24 mouse cellular contexts compared by ENCODE assay signal in the genomic region with DNA sequence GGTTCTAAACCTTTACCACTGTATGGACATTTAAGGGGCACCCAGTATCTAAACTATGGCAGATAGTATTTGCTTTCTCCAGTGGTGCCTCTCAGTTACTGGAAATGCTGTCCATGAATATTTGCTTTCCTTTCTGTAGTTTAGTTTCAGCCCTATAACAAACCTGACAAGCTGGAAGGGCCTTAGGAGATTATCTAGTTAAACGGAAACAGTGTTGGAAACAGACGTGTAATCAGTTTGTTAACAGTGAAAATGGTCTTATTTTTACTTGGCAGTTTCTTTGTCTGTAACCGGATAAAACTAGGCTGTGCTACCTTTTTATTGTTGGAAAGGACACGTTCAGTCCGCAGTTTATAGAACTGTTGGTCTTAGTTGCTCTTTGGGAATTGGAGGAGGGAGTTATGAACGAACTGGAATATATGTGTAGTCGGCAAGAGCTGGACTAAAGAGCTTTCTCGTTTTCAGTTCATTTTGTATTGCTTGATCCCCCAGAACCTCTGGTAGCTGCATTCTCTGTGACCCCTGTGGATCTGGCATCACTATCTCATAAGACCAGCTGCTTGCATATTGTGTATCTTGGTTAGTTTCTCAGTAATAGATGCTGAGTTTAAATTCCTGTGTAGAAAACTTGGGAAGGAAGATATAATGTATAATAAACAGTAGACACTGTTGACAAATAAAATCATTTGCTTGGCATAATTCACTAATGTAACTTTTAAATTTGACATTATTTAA.
DNase-seq lines count a peak whose midpoint lies in the region; ATAC-seq and TF ChIP-seq lines count a peak whose summit lies in the region.
"Had no signal": no experiment of that assay in that cellular context is flagged by ENCODE, and none has a peak within 500 bp of the region (broad histone marks: within the 10 kb centered on the region; RNA-seq: fewer than 3 reads in every experiment).

No protein-coding gene starts in this region.

- TF ChIP-seq RAD21 in MEL (IDR thresholded peaks at IDR 0.05; ENCODE audit: low read depth, low read length) = no peak

- H3K4me3 ChIP-seq in MEL (ENCODE audit: control insufficient read depth in 1 of 2, insufficient read depth in 1 of 2, low read depth in 2 of 2, low read length in 2 of 2) = peak overlapping the region; percentile 8 to 30; a peak in 3 of 4 replicates
- H3K4me3 ChIP-seq in liver, embryonic 13.5 days (replicated peaks) = no peak overlapping the region
- H3K4me3 ChIP-seq: embryonic facial prominence, embryonic 13.5 days; forebrain, embryonic 10.5 days; gastrocnemius, adult 2 months; heart, embryonic 10.5 days; hindbrain, embryonic 12.5 days had no signal

- H3K9ac ChIP-seq in MEL (ENCODE audit: control insufficient read depth, low read depth, low read length, poor library complexity, severe bottlenecking) = peak overlapping the region; percentile 34
- 0 out of 2 replicates have a peak overlapping the region, but pooled peaks have one; percentile 47 for H3K9ac ChIP-seq in liver, embryonic 13.5 days
- H3K9ac ChIP-seq: embryonic facial prominence, embryonic 13.5 days; hindbrain, embryonic 12.5 days had no signal

- WGBS in liver, embryonic 13.5 days (ENCODE audit: insufficient replicate concordance) = 42% methylated on average over 8 of the region's 8 CpGs

- no peaks in the 10 kb centered on the region for H3K27me3 ChIP-seq in MEL (ENCODE audit: control insufficient read depth in 1 of 2, insufficient read depth in 2 of 2, low read length in 2 of 2)
- no peaks in the 10 kb centered on the region for H3K27me3 ChIP-seq in liver, embryonic 13.5 days
- H3K27me3 ChIP-seq: embryonic facial prominence, embryonic 13.5 days; hindbrain, embryonic 12.5 days; Patski had no signal

- peak; percentile 65 for DNase-seq in MEL (ENCODE audit: low read depth, low spot score)
- peak; percentile 44 for DNase-seq in c-Kit-positive CD71-positive TER-119-negative erythroid progenitor cells, embryonic 14.5 days (ENCODE audit: low read depth)
- DNase-seq in liver, embryonic 13.5 days = peak; percentile 17
- no peak for DNase-seq in left cerebral cortex, adult 9 months (ENCODE audit: low spot score in 2 of 2)
- DNase-seq: adrenal gland, postnatal 25 days; cerebellum, adult 11-12 months; cerebellum, adult 9-10 months; cerebellum, postnatal 25 days; gastrocnemius, adult 2 months; gastrocnemius, postnatal 25 days; heart, adult 11 months; heart, postnatal 10 days; heart, postnatal 4 days had no signal

- peak; percentile 63; the same call in 1 of the 2 replicates for ATAC-seq in liver, embryonic 13.5 days (ENCODE audit: low read depth)
- ATAC-seq in erythroid progenitor cell, adult 5-6 weeks (replicated peaks; ENCODE audit: low FRiP score, poor library complexity, severe bottlenecking) = no peak
- ATAC-seq in megakaryocyte, adult 5-6 weeks (ENCODE audit: poor library complexity, severe bottlenecking) = no peak
- ATAC-seq: activated CD4-positive, CD25-positive, alpha-beta regulatory T cell, adult 4 months; forebrain, embryonic 14.5 days; hindbrain, embryonic 16.5 days; Patski had no signal

- peaks cover 1 to 9% of the 10 kb centered on the region in 2 experiments; a peak in 2 of 4 replicates for H3K36me3 ChIP-seq in MEL (ENCODE audit: control insufficient read depth in 1 of 2, insufficient read depth in 2 of 2, low read length in 2 of 2)
- no peaks in the 10 kb centered on the region for H3K36me3 ChIP-seq in liver, embryonic 13.5 days
- H3K36me3 ChIP-seq: hindbrain, embryonic 12.5 days had no signal

- H3K4me1 ChIP-seq in MEL (ENCODE audit: control insufficient read depth in 1 of 2, insufficient read depth in 2 of 2, low read length in 2 of 2) = peaks cover 4 to 7% of the 10 kb centered on the region in 2 experiments; a peak in 3 of 4 replicates
- H3K4me1 ChIP-seq in liver, embryonic 13.5 days (replicated peaks) = peaks cover 32% of the 10 kb centered on the region
- H3K4me1 ChIP-seq: embryonic facial prominence, embryonic 13.5 days; forebrain, embryonic 10.5 days; heart, embryonic 10.5 days; hindbrain, embryonic 12.5 days had no signal

- peak overlapping the region; percentile 47 for H3K4me2 ChIP-seq in liver, embryonic 13.5 days
- H3K4me2 ChIP-seq: embryonic facial prominence, embryonic 13.5 days; hindbrain, embryonic 12.5 days had no signal

- no peak for TF ChIP-seq POLR2A in MEL (IDR thresholded peaks at IDR 0.05; ENCODE audit: control insufficient read depth in 1 of 2, insufficient read depth in 1 of 2, low read depth in 1 of 2, low read length in 2 of 2, poor library complexity in 1 of 2)

- H3K79me2 ChIP-seq in MEL (ENCODE audit: control insufficient read depth, insufficient read depth, low read length, poor library complexity) = peaks cover 2% of the 10 kb centered on the region; the same call in 1 of the 2 replicates

- no peaks in the 10 kb centered on the region for H3K9me3 ChIP-seq in MEL (replicated peaks; ENCODE audit: insufficient read depth, low read length)
- no peaks in the 10 kb centered on the region for H3K9me3 ChIP-seq in liver, embryonic 13.5 days (replicated peaks)
- H3K9me3 ChIP-seq: embryonic facial prominence, embryonic 13.5 days; forebrain, embryonic 10.5 days; G1E; heart, embryonic 10.5 days; hindbrain, embryonic 12.5 days had no signal

- TF ChIP-seq EP300 in MEL (IDR thresholded peaks at IDR 0.05; ENCODE audit: low read depth in 1 of 2, low read length in 2 of 2) = peak; percentile 67 to 72

- no peak for TF ChIP-seq CTCF in MEL (IDR thresholded peaks at IDR 0.05 in 2 of 3, conservative IDR thresholded peaks at IDR 0.05 in 1 of 3; ENCODE audit: control insufficient read depth in 1 of 3, insufficient read depth in 1 of 3, low read depth in 2 of 3, low read length in 3 of 3, poor library complexity in 1 of 3, severe bottlenecking in 1 of 3)

- H3K27ac ChIP-seq in MEL (ENCODE audit: control insufficient read depth, low read depth, low read length) = peak overlapping the region; percentile 78
- peak overlapping the region; percentile 79 for H3K27ac ChIP-seq in liver, embryonic 13.5 days
- H3K27ac ChIP-seq: embryonic facial prominence, embryonic 13.5 days; forebrain, embryonic 10.5 days; gastrocnemius, adult 2 months; heart, embryonic 10.5 days; hindbrain, embryonic 12.5 days had no signal

TF ChIP-seq in MEL, 35 proteins besides CTCF, POLR2A, EP300 and RAD21:
- TF ChIP-seq TAL1 (IDR thresholded peaks at IDR 0.05; ENCODE audit: low read length) (peak; percentile 74), NRF1 (IDR thresholded peaks at IDR 0.05; ENCODE audit: insufficient read depth, low read depth, low read length, poor library complexity, severe bottlenecking) (no peak), UBTF (IDR thresholded peaks at IDR 0.05; ENCODE audit: borderline replicate concordance, insufficient read depth, low read depth, low read length) (no peak), MYB (IDR thresholded peaks at IDR 0.05; ENCODE audit: low read depth, low read length) (peak; percentile 40; the same call in 1 of the 2 replicates), POLR2AphosphoS5 (IDR thresholded peaks at IDR 0.05; ENCODE audit: borderline replicate concordance, low read depth, low read length) (no peak), ELF1 (IDR thresholded peaks at IDR 0.05; ENCODE audit: low read depth, low read length) (no peak), USF1 (IDR thresholded peaks at IDR 0.05; ENCODE audit: low read depth, low read length) (no peak), ZKSCAN1 (IDR thresholded peaks at IDR 0.05; ENCODE audit: low read depth, low read length) (no peak), GATA1 (IDR thresholded peaks at IDR 0.05; ENCODE audit: low read depth, low read length) (peak; percentile 60), MAZ (IDR thresholded peaks at IDR 0.05; ENCODE audit: low read depth, low read length) (no peak), E2F4 (IDR thresholded peaks at IDR 0.05; ENCODE audit: borderline replicate concordance, low read depth, low read length) (no peak), NELFE (IDR thresholded peaks at IDR 0.05; ENCODE audit: low read depth, low read length) (no peak), SMC3 (IDR thresholded peaks at IDR 0.05; ENCODE audit: low read depth, low read length) (no peak), CHD1 (IDR thresholded peaks at IDR 0.05; ENCODE audit: low read depth, low read length) (no peak)

Comparison
In these comparisons a context has a peak if more than half of its experiments do, and no peak if none do; other contexts are left out.
1. DNase-seq: peak in MEL (single experiment), c-Kit-positive CD71-positive TER-119-negative erythroid progenitor cells, embryonic 14.5 days (single experiment) and liver, embryonic 13.5 days (single experiment); none in left cerebral cortex, adult 9 months (0 of 2).